Mouse (Mus musculus) testis, adult 2 months (tissue): ENCODE results near the gene S100a16. TPM values are rescaled to one million over a fixed set of nuclear protein-coding genes. Genes with fewer than 3 reads are reported as not detected.

Source experiments
- H3K27ac ChIP-seq: fragments of 200-500 bp; 2 replicates; pipeline ENCODE4 v1.5.1; 2012; ENCODE audit warnings: low read depth, low read length; ENCODE audit not compliant: control insufficient read depth, insufficient read depth
- H3K27me3 ChIP-seq: fragments of 200-500 bp; 2 replicates; pipeline ENCODE4 v1.6.1; 2012; ENCODE audit warnings: mild to moderate bottlenecking, low read length, moderate library complexity; ENCODE audit not compliant: control insufficient read depth, insufficient read depth
- H3K36me3 ChIP-seq: fragments of 200-500 bp; 2 replicates; pipeline ENCODE4 v1.6.1; 2012; ENCODE audit warnings: mild to moderate bottlenecking, low read length; ENCODE audit not compliant: control insufficient read depth, insufficient read depth
- H3K4me1 ChIP-seq: fragments of 200-500 bp; 2 replicates; pipeline ENCODE4 v1.6.1; 2012; ENCODE audit warnings: low read length; ENCODE audit not compliant: control insufficient read depth, insufficient read depth
- H3K4me3 ChIP-seq: fragments of 200-500 bp; 2 replicates; pipeline ENCODE4 v1.5.1; 2012; ENCODE audit warnings: low read depth, mild to moderate bottlenecking, low read length, moderate library complexity, mixed read lengths; ENCODE audit not compliant: control insufficient read depth
- CTCF ChIP-seq: fragments of 200-500 bp; IDR thresholded peaks from 2 replicates; pipeline ENCODE4 v1.5.1; 2012; ENCODE audit warnings: low read depth, mild to moderate bottlenecking, inconsistent platforms, low read length, moderate library complexity; ENCODE audit not compliant: control insufficient read depth, insufficient read depth, insufficient replicate concordance
- POLR2A ChIP-seq: fragments of 200-500 bp; IDR thresholded peaks from 2 replicates; pipeline ENCODE4 v1.6.1; 2012; ENCODE audit warnings: low read depth, mild to moderate bottlenecking, inconsistent platforms, low read length, moderate library complexity; ENCODE audit not compliant: control insufficient read depth
- polyA plus RNA-seq: library from polyadenylated mRNA; depleted of rRNA; stranded (reverse); fragments of >200 nt; gene quantifications from 2 replicates; pipeline ENCODE4 v1.2.3, GENCODE M21; 2012

Gene S100a16
- polyA plus RNA-seq, 1 experiment, result 2.9 TPM

- Histone ChIP-seq H3K27ac (no peak overlapping the region), H3K4me3 (no peak overlapping the region), H3K27me3 (no peaks in the 10 kb centered on the region), H3K36me3 (no peaks in the 10 kb centered on the region), H3K4me1 (peaks cover 2% of the 10 kb centered on the region; the same call in 1 of the 2 replicates)
- TF ChIP-seq POLR2A, result no peak
- no peak for TF ChIP-seq CTCF
These were observed 12.8 kb downstream of the S100a16 start for GRCm38 (mm10) chr3:90549676-90550420.

- Histone ChIP-seq H3K27ac (no peak overlapping the region), H3K4me1 (peaks cover 2% of the 10 kb centered on the region; the same call in 1 of the 2 replicates), H3K36me3 (no peaks in the 10 kb centered on the region), H3K27me3 (no peaks in the 10 kb centered on the region), H3K4me3 (no peak overlapping the region)
- TF ChIP-seq POLR2A (no peak), CTCF (no peak)
These were observed 13.4 kb downstream of the S100a16 start for GRCm38 (mm10) chr3:90550421-90550790.

GRCm38 (mm10) chr3:90552231-90552630, 15.2 kb downstream of the S100a16 start:
- H3K27me3 ChIP-seq, result no peaks in the 10 kb centered on the region
- H3K27ac ChIP-seq, result no peak overlapping the region
- H3K36me3 ChIP-seq, result no peaks in the 10 kb centered on the region
- H3K4me1 ChIP-seq, result peaks cover 2% of the 10 kb centered on the region; the same call in 1 of the 2 replicates
- TF ChIP-seq POLR2A, result no peak
- TF ChIP-seq CTCF, result no peak
- no peak overlapping the region for H3K4me3 ChIP-seq

GRCm38 (mm10) chr3:90555954-90556353, 18.9 kb downstream of the S100a16 start:
- H3K27ac ChIP-seq, result no peak overlapping the region
- H3K36me3 ChIP-seq, result no peaks in the 10 kb centered on the region
- H3K4me1 ChIP-seq, result peaks cover 2% of the 10 kb centered on the region; the same call in 1 of the 2 replicates
- H3K4me3 ChIP-seq, result no peak overlapping the region
- no peaks in the 10 kb centered on the region for H3K27me3 ChIP-seq
- TF ChIP-seq CTCF, result no peak
- TF ChIP-seq POLR2A, result no peak

- H3K27me3 ChIP-seq, result no peaks in the 10 kb centered on the region
- no peaks in the 10 kb centered on the region for H3K4me1 ChIP-seq
- no peak for TF ChIP-seq CTCF
- no peak within 1 kb of the TSS for H3K27ac ChIP-seq
- no peaks in the 10 kb centered on the region for H3K36me3 ChIP-seq
- no peak within 1 kb of the TSS for H3K4me3 ChIP-seq
These were observed 23.1 kb downstream of the S100a16 start, which contains the start of gene S100a3 for GRCm38 (mm10) chr3:90560008-90560628. Gene S100a3 (plus strand): TSS chr3:90560578.

- Histone ChIP-seq H3K27me3 (no peaks in the 10 kb centered on the region), H3K4me3 (no peak overlapping the region), H3K36me3 (no peaks in the 10 kb centered on the region), H3K4me1 (no peaks in the 10 kb centered on the region), H3K27ac (no peak overlapping the region)
- TF ChIP-seq POLR2A (no peak), CTCF (no peak)
These were observed 37.6 kb downstream of the S100a16 start for GRCm38 (mm10) chr3:90574691-90575090.

GRCm38 (mm10) chr3:90575320-90575719, 38.3 kb downstream of the S100a16 start:
- Histone ChIP-seq H3K4me1 (no peaks in the 10 kb centered on the region), H3K27me3 (no peaks in the 10 kb centered on the region), H3K4me3 (no peak overlapping the region), H3K27ac (no peak overlapping the region), H3K36me3 (no peaks in the 10 kb centered on the region)
- TF ChIP-seq CTCF, result no peak
- no peak for TF ChIP-seq POLR2A
